Mouse (Mus musculus) fibroblast of lung, adult 2 months (primary cell): ENCODE results near the gene Gm10037.

Source experiments
- DNase-seq: peaks from one replicate; pipeline ENCODE4 v3.0.0-alpha.2; 2011; ENCODE audit warnings: low read depth

Gene Gm10037

GRCm38 (mm10) chr13:67876699-67877254 lies 45.9 kb downstream of the Gm10037 start:
- DNase-seq: no peak

- no peak for DNase-seq
These were observed 53.1 kb downstream of the Gm10037 start for GRCm38 (mm10) chr13:67883966-67884365.
